Comparison of ENCODE assay signal across 11 mouse cellular contexts in genomic region chr5:66328766-66329165, GRCm38 (mm10).
DNase-seq lines count a peak whose midpoint lies in the region; ATAC-seq lines count a peak whose summit lies in the region.
"Had no signal": no experiment of that assay in that cellular context is flagged by ENCODE, and none has a peak within 500 bp of the region (broad histone marks: within the 10 kb centered on the region; RNA-seq: fewer than 3 reads in every experiment).

No protein-coding gene starts in this region.

- no peaks in the 10 kb centered on the region for H3K36me3 ChIP-seq in kidney, embryonic 14.5 days (ENCODE audit: control insufficient read depth, insufficient read depth, low read length)
- H3K36me3 ChIP-seq in forebrain, embryonic 16.5 days (ENCODE audit: control insufficient read depth, insufficient read depth): no peaks in the 10 kb centered on the region
- H3K36me3 ChIP-seq in hindbrain, embryonic 12.5 days: no peaks in the 10 kb centered on the region
- no peaks in the 10 kb centered on the region for H3K36me3 ChIP-seq in midbrain, embryonic 12.5 days
- H3K36me3 ChIP-seq: limb, embryonic 12.5 days had no signal

- peak; percentile 52 for DNase-seq in kidney, adult 9 months
- no peak for DNase-seq in cerebellum, postnatal 36 days
- no peak for DNase-seq in adrenal gland, postnatal 4 days (ENCODE audit: low spot score in 2 of 2)
- no peak for DNase-seq in adrenal gland, adult 8-10 months
- DNase-seq: cerebellum, adult 11-12 months; layer of hippocampus, postnatal 36 days had no signal

- H3K27ac ChIP-seq in kidney, embryonic 14.5 days (ENCODE audit: low read depth, low read length): no peak overlapping the region
- H3K27ac ChIP-seq in forebrain, embryonic 16.5 days (ENCODE audit: low read length): peak overlapping the region; percentile 87
- no peak overlapping the region for H3K27ac ChIP-seq in hindbrain, embryonic 12.5 days
- 0 out of 2 replicates have a peak overlapping the region, but pooled peaks have one; percentile 77 for H3K27ac ChIP-seq in midbrain, embryonic 12.5 days (replicated peaks)
- H3K27ac ChIP-seq: limb, embryonic 12.5 days had no signal

- H3K4me2 ChIP-seq in kidney, embryonic 14.5 days (replicated peaks; ENCODE audit: low read depth, low read length): no peak overlapping the region
- H3K4me2 ChIP-seq in forebrain, embryonic 16.5 days (ENCODE audit: low read length): peak overlapping the region; percentile 60
- H3K4me2 ChIP-seq in hindbrain, embryonic 12.5 days (replicated peaks): peak overlapping the region; percentile 32; the same call in 1 of the 2 replicates
- peak overlapping the region; percentile 50 for H3K4me2 ChIP-seq in midbrain, embryonic 12.5 days (replicated peaks)
- H3K4me2 ChIP-seq: limb, embryonic 12.5 days had no signal

- no peak overlapping the region for H3K4me3 ChIP-seq in kidney, embryonic 14.5 days (ENCODE audit: low read length)
- no peak overlapping the region for H3K4me3 ChIP-seq in forebrain, embryonic 16.5 days (replicated peaks; ENCODE audit: low read length)
- H3K4me3 ChIP-seq in hindbrain, embryonic 12.5 days: no peak overlapping the region
- H3K4me3 ChIP-seq in midbrain, embryonic 12.5 days: no peak overlapping the region
- H3K4me3 ChIP-seq: limb, embryonic 12.5 days had no signal

- 0 out of 2 replicates have a peak, but pooled peaks cover 13% of the 10 kb centered on the region for H3K4me1 ChIP-seq in kidney, embryonic 14.5 days (ENCODE audit: control insufficient read depth, insufficient read depth, low read length)
- peaks cover 28% of the 10 kb centered on the region for H3K4me1 ChIP-seq in forebrain, embryonic 16.5 days (replicated peaks; ENCODE audit: control insufficient read depth, insufficient read depth, low read length)
- peaks cover 18% of the 10 kb centered on the region for H3K4me1 ChIP-seq in hindbrain, embryonic 12.5 days
- H3K4me1 ChIP-seq in midbrain, embryonic 12.5 days: peaks cover 21% of the 10 kb centered on the region
- H3K4me1 ChIP-seq: limb, embryonic 12.5 days had no signal

- WGBS in kidney, embryonic 14.5 days: 83% methylated on average over 7 of the region's 7 CpGs
- WGBS in forebrain, embryonic 16.5 days: 78% methylated on average over 7 of the region's 7 CpGs
- WGBS in hindbrain, embryonic 12.5 days: 78% methylated on average over 7 of the region's 7 CpGs
- 76% methylated on average over 7 of the region's 7 CpGs for WGBS in midbrain, embryonic 12.5 days

- no peak for ATAC-seq in kidney, embryonic 14.5 days (ENCODE audit: low FRiP score, low TSS enrichment)
- no peak for ATAC-seq in forebrain, embryonic 16.5 days
- no peak for ATAC-seq in hindbrain, embryonic 12.5 days (ENCODE audit: low FRiP score)
- ATAC-seq in midbrain, embryonic 12.5 days (ENCODE audit: low FRiP score, low read depth): no peak

- H3K9me3 ChIP-seq in kidney, embryonic 14.5 days (ENCODE audit: control insufficient read depth, low read length): no peaks in the 10 kb centered on the region
- H3K9me3 ChIP-seq in forebrain, embryonic 16.5 days (ENCODE audit: control insufficient read depth, low read length): no peaks in the 10 kb centered on the region
- H3K9me3 ChIP-seq in hindbrain, embryonic 12.5 days (replicated peaks): no peaks in the 10 kb centered on the region
- H3K9me3 ChIP-seq in midbrain, embryonic 12.5 days: no peaks in the 10 kb centered on the region
- H3K9me3 ChIP-seq: limb, embryonic 12.5 days had no signal

- H3K27me3 ChIP-seq in kidney, embryonic 14.5 days (ENCODE audit: control insufficient read depth, insufficient read depth, low read length): no peaks in the 10 kb centered on the region
- H3K27me3 ChIP-seq in forebrain, embryonic 16.5 days (replicated peaks; ENCODE audit: control insufficient read depth, insufficient read depth, low read length): no peaks in the 10 kb centered on the region
- peaks cover 2% of the 10 kb centered on the region; the same call in 1 of the 2 replicates for H3K27me3 ChIP-seq in hindbrain, embryonic 12.5 days
- peaks cover 11% of the 10 kb centered on the region; the same call in 1 of the 2 replicates for H3K27me3 ChIP-seq in midbrain, embryonic 12.5 days
- H3K27me3 ChIP-seq: limb, embryonic 12.5 days had no signal

- H3K9ac ChIP-seq in kidney, embryonic 14.5 days (ENCODE audit: low read depth, low read length): no peak overlapping the region
- H3K9ac ChIP-seq in forebrain, embryonic 16.5 days (replicated peaks; ENCODE audit: low read depth, low read length): peak overlapping the region; percentile 9; the same call in 1 of the 2 replicates
- H3K9ac ChIP-seq in hindbrain, embryonic 12.5 days: no peak overlapping the region
- no peak overlapping the region for H3K9ac ChIP-seq in midbrain, embryonic 12.5 days (replicated peaks)
- H3K9ac ChIP-seq: limb, embryonic 12.5 days had no signal

Comparison
In these comparisons a context has a peak if more than half of its experiments do, and no peak if none do; other contexts are left out.
1. H3K27ac ChIP-seq: peak in forebrain, embryonic 16.5 days (single experiment) and midbrain, embryonic 12.5 days (single experiment); none in kidney, embryonic 14.5 days (single experiment) and hindbrain, embryonic 12.5 days (single experiment).